Mouse (Mus musculus): Measurements from ENCODE around the gene Eif4e2.

DNA sequence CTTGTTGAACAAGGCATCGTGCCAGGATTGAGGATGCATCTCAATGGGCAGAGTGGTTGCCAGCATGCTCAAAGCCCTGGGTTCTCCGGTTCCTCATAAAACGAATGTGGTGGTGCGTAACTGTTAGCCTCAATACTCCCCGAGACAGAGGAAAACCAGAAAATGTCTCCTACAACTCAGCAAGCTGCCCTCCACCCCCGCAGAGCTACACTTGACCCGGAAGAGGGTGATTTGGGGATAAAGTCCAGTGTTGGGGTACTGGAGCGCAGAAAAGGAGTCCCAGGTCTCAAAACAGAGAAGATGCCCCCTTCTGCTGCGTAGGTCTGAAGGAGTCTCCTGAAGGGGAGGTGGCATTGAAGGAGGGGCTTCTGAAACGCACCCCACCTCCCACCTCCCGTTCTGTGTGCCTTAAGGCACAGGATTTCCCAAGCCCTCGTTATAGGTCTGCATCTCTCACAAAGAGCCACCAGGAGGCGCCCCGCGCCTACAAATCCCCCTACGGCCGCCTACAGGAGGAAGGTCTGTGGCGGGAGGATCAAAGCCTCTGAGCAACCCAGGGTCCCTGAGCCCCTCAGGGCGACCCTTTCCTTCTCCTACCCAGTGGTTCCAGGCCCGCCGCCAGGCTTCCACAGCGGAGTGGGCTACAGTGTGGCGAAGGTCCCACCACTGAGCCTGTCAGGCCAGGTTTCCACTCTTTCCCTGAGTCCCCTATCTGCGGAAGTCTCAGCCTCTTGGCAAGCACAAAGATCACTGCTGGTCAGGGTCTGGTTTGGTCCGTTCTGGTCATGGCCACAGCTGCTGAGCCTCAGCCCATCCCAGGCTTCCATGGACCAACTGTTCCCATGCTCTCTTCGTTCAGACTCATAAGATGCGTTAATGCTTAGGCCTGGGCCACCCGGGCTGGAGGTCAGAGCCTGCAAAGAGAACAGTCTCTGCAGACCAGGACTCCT lies 39.4 kb upstream of the Eif4e2 start:
- TF ChIP-seq POLR2A (IDR thresholded peaks at IDR 0.05; ENCODE audit: borderline replicate concordance, control insufficient read depth, low read depth, low read length) (no peak), CTCF (IDR thresholded peaks at IDR 0.05; ENCODE audit: control insufficient read depth, insufficient read depth, low read length) (peak; percentile 41; the same call in 1 of the 2 replicates)

Data from bone marrow, adult 2 months (tissue).